Mouse (Mus musculus) CH12.LX (cell line): ENCODE data around the gene Lbh. TPM values are rescaled to one million over a fixed set of nuclear protein-coding genes. Genes with fewer than 3 reads are reported as not detected.

ENCODE experiments used
- DNase-seq: peaks from one replicate; pipeline ENCODE4 v3.0.0-alpha.2; 2013; ENCODE audit errors: extremely low read depth
- H3K27ac ChIP-seq: 2 replicates; pipeline ENCODE4 v1.5.1; 2012; ENCODE audit warnings: low read depth, mild to moderate bottlenecking, control low read depth, moderate library complexity; ENCODE audit not compliant: insufficient read depth
- H3K27me3 ChIP-seq: replicated peaks from 2 replicates; pipeline ENCODE3; 2012; ENCODE audit warnings: inconsistent platforms
- H3K36me3 ChIP-seq, 2 experiments: replicated peaks in 1 of 2; 2 replicates each; pipeline versions ENCODE3 to v1.6.1; 2012; ENCODE audit warnings: inconsistent platforms in 1 of 2, low read length in 1 of 2, mild to moderate bottlenecking in 1 of 2, mixed read lengths in 1 of 2, moderate library complexity in 1 of 2; ENCODE audit not compliant: control insufficient read depth in 1 of 2, insufficient read depth in 1 of 2
- H3K4me1 ChIP-seq, 2 experiments: 2 replicates each; pipeline ENCODE4 v1.6.1; 2012; ENCODE audit warnings: inconsistent platforms in 1 of 2, moderate library complexity in 1 of 2; ENCODE audit not compliant: insufficient read depth in 2 of 2, control insufficient read depth in 1 of 2
- H3K4me2 ChIP-seq: 2 replicates; pipeline ENCODE4 v1.6.1; 2012; ENCODE audit warnings: low read depth, mild to moderate bottlenecking, control low read depth; ENCODE audit not compliant: poor library complexity, insufficient read depth, severe bottlenecking
- H3K4me3 ChIP-seq, 3 experiments: fragments of 150-350 bp in 1 of 3; sonication (generic) in 1 of 3; replicated peaks in 1 of 3; 2 replicates each; pipeline versions ENCODE3 to v1.5.1; 2011 to 2012; ENCODE audit warnings: low read depth in 2 of 3, low read length in 2 of 3, mild to moderate bottlenecking in 2 of 3, moderate library complexity in 2 of 3, control low read depth in 1 of 3, improper control_type of control experiment in 1 of 3, inconsistent platforms in 1 of 3, mixed read lengths in 1 of 3; ENCODE audit not compliant: poor library complexity in 1 of 3
- H3K79me2 ChIP-seq: replicated peaks from 2 replicates; pipeline ENCODE4 v1.6.1; 2012; ENCODE audit warnings: mild to moderate bottlenecking, moderate library complexity; ENCODE audit not compliant: control insufficient read depth, poor library complexity, insufficient read depth, severe bottlenecking; ENCODE audit errors: extremely low read depth
- H3K9ac ChIP-seq: 2 replicates; pipeline ENCODE4 v1.6.1; 2012; ENCODE audit warnings: low read depth, mild to moderate bottlenecking, control low read depth, moderate library complexity; ENCODE audit not compliant: insufficient read depth
- H3K9me3 ChIP-seq: replicated peaks from 2 replicates; pipeline ENCODE3; 2012; ENCODE audit warnings: low read length, inconsistent platforms, mixed read lengths
- BHLHE40 ChIP-seq: IDR thresholded peaks from 2 replicates; pipeline ENCODE4 v1.6.1; 2011; ENCODE audit warnings: mild to moderate bottlenecking, low read depth, low read length, improper control_type of control experiment
- CTCF ChIP-seq, 2 experiments: IDR thresholded peaks in 1 of 2; conservative IDR thresholded peaks in 1 of 2; 2 replicates each; pipeline ENCODE4 v1.5.1; 2011 to 2012; ENCODE audit warnings: low read depth in 2 of 2, low read length in 2 of 2, improper control_type of control experiment in 1 of 2, inconsistent platforms in 1 of 2, mild to moderate bottlenecking in 1 of 2, moderate library complexity in 1 of 2
- MAFK ChIP-seq: IDR thresholded peaks from 2 replicates; pipeline ENCODE4 v1.6.1; 2011; ENCODE audit warnings: low read length, improper control_type of control experiment; ENCODE audit not compliant: insufficient replicate concordance
- MAX ChIP-seq: IDR thresholded peaks from 2 replicates; pipeline ENCODE4 v1.6.1; 2011; ENCODE audit warnings: low read length, improper control_type of control experiment
- MXI1 ChIP-seq: IDR thresholded peaks from 2 replicates; pipeline ENCODE4 v1.6.1; 2011; ENCODE audit warnings: mild to moderate bottlenecking, low read depth, low read length, improper control_type of control experiment
- NELFE ChIP-seq: IDR thresholded peaks from 2 replicates; pipeline ENCODE4 v1.6.1; 2011; ENCODE audit warnings: low read depth, low read length, improper control_type of control experiment
- NRF1 ChIP-seq: IDR thresholded peaks from 2 replicates; pipeline ENCODE4 v1.6.1; 2014; ENCODE audit warnings: low read depth, mild to moderate bottlenecking, inconsistent platforms, low read length, improper control_type of control experiment, moderate library complexity
- POLR2AphosphoS2 ChIP-seq: IDR thresholded peaks from 2 replicates; pipeline ENCODE4 v1.6.1; 2011; ENCODE audit warnings: low read depth, low read length, improper control_type of control experiment
- RCOR1 ChIP-seq: conservative IDR thresholded peaks from 2 replicates; pipeline ENCODE4 v1.6.1; 2012; ENCODE audit warnings: low read depth, mild to moderate bottlenecking, inconsistent platforms, low read length, improper control_type of control experiment
- SIN3A ChIP-seq: IDR thresholded peaks from 2 replicates; pipeline ENCODE4 v1.6.1; 2012; ENCODE audit warnings: low read length, improper control_type of control experiment, inconsistent platforms
- SMC3 ChIP-seq: IDR thresholded peaks from 2 replicates; pipeline ENCODE4 v1.6.1; 2011; ENCODE audit warnings: low read depth, low read length, improper control_type of control experiment
- UBTF ChIP-seq: IDR thresholded peaks from 2 replicates; pipeline ENCODE4 v1.6.1; 2012; ENCODE audit warnings: low read depth, mild to moderate bottlenecking, inconsistent platforms, low read length, improper control_type of control experiment, moderate library complexity
- dilution Hi-C: fragments of 300-500 bp; cut with MboI; formaldehyde crosslinking; loops from 2 replicates; pipeline ENCODE4 v1.14.3; 2020; ENCODE audit warnings: low sequenced_read_pairs; ENCODE audit not compliant: extremely low pct_unique_long_range_greater_than_20kb, extremely low pct_ligation_motif_present
- in situ Hi-C: fragments of 300-500 bp; cut with MboI; formaldehyde crosslinking; loops from 3 replicates; pipeline ENCODE4 v1.14.3; 2019; ENCODE audit warnings: low sequenced_read_pairs, low pct_ligation_motif_present, low pct_unique_long_range_greater_than_20kb, mixed read lengths
- polyA plus RNA-seq: library from polyadenylated mRNA; unstranded; fragments of >175 nt; gene quantifications from 2 replicates; pipeline ENCODE4 v1.2.1, GENCODE M21; 2012; ENCODE audit warnings: low read depth; ENCODE audit not compliant: insufficient read length
- total RNA-seq, 2 experiments: library from RNA; depleted of rRNA; stranded (reverse); fragments of 300-350 nt in 1 of 2; fragments of >200 nt in 1 of 2; gene quantifications; 2 replicates each; pipeline ENCODE4 v1.2.3; 2012 to 2014

The Lbh gene
- total and polyA plus RNA-seq, 3 experiments, result 14.4 to 30.0 (median 16.7) TPM

- in situ Hi-C loops, result no loop called here
- H3K27me3 ChIP-seq, result no peaks in the 10 kb centered on the region
- H3K79me2 ChIP-seq, result no peaks in the 10 kb centered on the region; the same call in 1 of the 2 replicates
- dilution Hi-C loops, result no loop called here
- TF ChIP-seq SMC3, result no peak; the same call in none of the 2 replicates
- TF ChIP-seq MAX, result no peak
- peak in 1 of 2 experiments; percentile 15; a peak in 1 of 4 replicates for TF ChIP-seq CTCF (conservative IDR thresholded peaks at IDR 0.05 in 1 of 2, IDR thresholded peaks at IDR 0.05 in 1 of 2; ENCODE audit: low read depth in 2 of 2, low read length in 2 of 2)
- TF ChIP-seq MXI1, result peak; percentile 58
- no peak for TF ChIP-seq MAFK
- 0 out of 2 replicates have a peak, but pooled peaks have one; percentile 30 for TF ChIP-seq NELFE
- TF ChIP-seq UBTF, result 0 out of 2 replicates have a peak, but pooled peaks have one; percentile 67
- peak; percentile 25 for TF ChIP-seq SIN3A
- TF ChIP-seq RCOR1, result no peak
- peak; percentile 37; the same call in 1 of the 2 replicates for TF ChIP-seq BHLHE40
- H3K36me3 ChIP-seq, result peaks cover 6 to 29% of the 10 kb centered on the region in 2 experiments
- H3K27ac ChIP-seq, result peak overlapping the region; percentile 8; the same call in 1 of the 2 replicates
- peak; percentile 65 for DNase-seq
- H3K4me3 ChIP-seq, result peak overlapping the region; percentile 70 to 78 (median 73)
- peaks cover 8 to 62% of the 10 kb centered on the region in 2 experiments for H3K4me1 ChIP-seq
- peak overlapping the region; percentile 47 for H3K9ac ChIP-seq
- no peaks in the 10 kb centered on the region for H3K9me3 ChIP-seq
- peak overlapping the region; percentile 73 for H3K4me2 ChIP-seq
These were observed 751 bp downstream of the Lbh start for GRCm38 (mm10) chr17:72918571-72919541.

GRCm38 (mm10) chr17:72919641-72920040 is 1.5 kb downstream of the Lbh start:
- no peak for DNase-seq
- H3K4me3 ChIP-seq, result peak overlapping the region; percentile 70 to 78 (median 73)
- TF ChIP-seq MAX (no peak), NELFE (no peak), POLR2AphosphoS2 (no peak), BHLHE40 (no peak), NRF1 (no peak)
- H3K9me3 ChIP-seq, result no peaks in the 10 kb centered on the region
- peak overlapping the region; percentile 47 for H3K9ac ChIP-seq
- peaks cover 6 to 30% of the 10 kb centered on the region in 2 experiments for H3K36me3 ChIP-seq
- peaks cover 7 to 62% of the 10 kb centered on the region in 2 experiments for H3K4me1 ChIP-seq
- peak overlapping the region; percentile 73 for H3K4me2 ChIP-seq
- H3K27ac ChIP-seq, result no peak overlapping the region
- in situ Hi-C loops (no loop called here), dilution Hi-C loops (no loop called here)
- H3K27me3 ChIP-seq, result no peaks in the 10 kb centered on the region
- H3K79me2 ChIP-seq, result no peaks in the 10 kb centered on the region; the same call in 1 of the 2 replicates
